Mouse (Mus musculus): ENCODE results near the gene Pla2g4e. TPM values are rescaled to one million over a fixed set of nuclear protein-coding genes. Genes with fewer than 3 reads are reported as not detected.

Gene Pla2g4e
- total RNA-seq, 2 experiments from 2014 or later: 2.9 to 3.4 TPM

- DNase-seq: no peak
Measured at GRCm38 (mm10) chr2:120124096-120124495, 121.0 kb downstream of the Pla2g4e start.

DNA sequence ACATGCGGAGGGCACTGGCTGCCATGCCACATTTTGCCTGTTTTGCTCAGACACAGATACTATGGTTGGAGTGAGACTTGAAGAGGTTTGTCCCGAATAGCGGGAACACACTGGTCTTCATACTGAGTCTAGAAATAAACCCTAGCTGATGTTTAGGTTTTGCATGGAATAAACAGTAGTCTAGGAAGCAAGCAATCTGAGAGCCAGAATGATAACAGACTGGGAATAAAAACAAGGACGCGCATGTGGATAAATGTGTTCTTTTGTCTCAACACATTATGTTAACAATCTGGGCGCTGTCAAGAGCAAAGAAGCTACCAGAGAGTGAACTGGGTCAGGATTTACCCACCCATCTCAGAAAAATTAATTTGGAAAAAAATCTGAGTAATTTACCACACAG, 122.2 kb downstream of the Pla2g4e start:
- no peak for DNase-seq

GRCm38 (mm10) chr2:120117346-120117745, 127.8 kb downstream of the Pla2g4e start:
- no peak for DNase-seq

Other genes starting within 250 kb of the Pla2g4e start
- gene Jmjd7, start 217.9 kb downstream of the Pla2g4e start, total RNA-seq (2021): 1 to 10 TPM; 6.1 to 7.9 TPM
- under 1 TPM; 0.57 to 0.72 TPM for gene Gm28042, start 217.8 kb downstream of the Pla2g4e start, total RNA-seq (2021)
- gene Pla2g4b, start 211.9 kb downstream of the Pla2g4e start, total RNA-seq (2021): 1 to 10 TPM in 1 of 2 experiments, under 1 TPM in 1; 0.72 to 1.7 TPM
- 100 to 1,000 TPM; 382 to 400 TPM for gene Ehd4, start 90.7 kb downstream of the Pla2g4e start, total RNA-seq (2021)
- gene Pla2g4d, start 43.9 kb upstream of the Pla2g4e start, total RNA-seq (2021): not detected
- gene Pla2g4f, start 68.8 kb upstream of the Pla2g4e start, total RNA-seq (2021): under 1 TPM in 1 of 2 experiments, not detected in 1; 0.10 TPM
- 10 to 100 TPM; 34.4 to 35.4 TPM for gene Vps39, start 107.8 kb upstream of the Pla2g4e start, total RNA-seq (2021)
- gene Ganc, start 158.6 kb upstream of the Pla2g4e start, total RNA-seq (2021): 10 to 100 TPM; 26.0 to 27.1 TPM
- gene Tmem87a, start 158.8 kb upstream of the Pla2g4e start, total RNA-seq (2021): 10 to 100 TPM; 16.2 to 17.3 TPM
- 1 to 10 TPM; 2.8 to 2.9 TPM for gene Capn3, start 210.7 kb upstream of the Pla2g4e start, total RNA-seq (2021)

All from heart, adult 18-20 months (tissue).